Mouse (Mus musculus) ES-E14 (cell line): ENCODE measurements around the gene Armc12. TPM values are rescaled to one million over a fixed set of nuclear protein-coding genes. Genes with fewer than 3 reads are reported as not detected.
A peak's percentile ranks its signal among the peaks of the same experiment; 100 is the strongest.

ENCODE experiments used
- DNase-seq: peaks from one replicate; pipeline ENCODE4 v3.0.0-alpha.2; 2013; ENCODE audit warnings: low read depth, low spot score
- H3K27ac ChIP-seq: 2 replicates; pipeline ENCODE4 v1.5.1; 2012; ENCODE audit warnings: low read depth, mild to moderate bottlenecking, low read length, moderate library complexity, mixed read lengths; ENCODE audit not compliant: poor library complexity, insufficient read depth, severe bottlenecking
- H3K36me3 ChIP-seq: 2 replicates; pipeline ENCODE4 v1.6.1; 2012; ENCODE audit warnings: mild to moderate bottlenecking, low read length, moderate library complexity, mixed read lengths; ENCODE audit not compliant: control insufficient read depth, poor library complexity, insufficient read depth, severe bottlenecking
- H3K4me1 ChIP-seq, 2 experiments: fragments of 150-350 bp in 1 of 2; sonication (generic) in 1 of 2; 2 replicates each; pipeline ENCODE4 v1.6.1; 2012; ENCODE audit warnings: low read length in 2 of 2, mild to moderate bottlenecking in 1 of 2, mixed read lengths in 1 of 2; ENCODE audit not compliant: control insufficient read depth in 2 of 2, insufficient read depth in 2 of 2, poor library complexity in 1 of 2
- H3K4me3 ChIP-seq, 2 experiments: fragments of 150-350 bp in 1 of 2; sonication (generic) in 1 of 2; 2 replicates each; pipeline ENCODE4 v1.5.1; 2012; ENCODE audit warnings: low read length in 2 of 2, low read depth in 1 of 2, mild to moderate bottlenecking in 1 of 2, mixed read lengths in 1 of 2; ENCODE audit not compliant: insufficient read depth in 1 of 2, poor library complexity in 1 of 2, severe bottlenecking in 1 of 2
- H3K9ac ChIP-seq: 2 replicates; pipeline ENCODE4 v1.6.1; 2012; ENCODE audit warnings: low read depth, mild to moderate bottlenecking, low read length, mixed read lengths; ENCODE audit not compliant: poor library complexity, insufficient read depth, severe bottlenecking
- H3K9me3 ChIP-seq: fragments of 150-350 bp; sonication (generic); 2 replicates; pipeline ENCODE4 v1.6.1; 2012; ENCODE audit warnings: low read depth, mild to moderate bottlenecking, low read length; ENCODE audit not compliant: control insufficient read depth, insufficient read depth
- CHD2 ChIP-seq: IDR thresholded peaks from 2 replicates; pipeline ENCODE4 v1.6.1; 2014; ENCODE audit warnings: mild to moderate bottlenecking, low read depth, low read length, inconsistent platforms
- HCFC1 ChIP-seq: IDR thresholded peaks from 2 replicates; pipeline ENCODE4 v1.6.1; 2012; ENCODE audit warnings: low read length, inconsistent platforms, borderline replicate concordance; ENCODE audit not compliant: insufficient read depth
- MAFK ChIP-seq: IDR thresholded peaks from 2 replicates; pipeline ENCODE4 v1.6.1; 2014; ENCODE audit warnings: mild to moderate bottlenecking, low read depth, low read length, inconsistent platforms; ENCODE audit not compliant: insufficient read depth
- ZC3H11A ChIP-seq: IDR thresholded peaks from 2 replicates; pipeline ENCODE4 v1.6.1; 2012; ENCODE audit warnings: low read depth, mild to moderate bottlenecking, inconsistent platforms, low read length, borderline replicate concordance
- ZNF384 ChIP-seq: IDR thresholded peaks from 2 replicates; pipeline ENCODE4 v1.6.1; 2012; ENCODE audit warnings: low read depth, low read length, inconsistent platforms
- in situ Hi-C, 2 experiments: fragments of 600-800 bp; cut with MboI; formaldehyde crosslinking; loops; one replicate each; pipeline ENCODE4 v1.15.1; 2025; ENCODE audit warnings: low sequenced_read_pairs in 2 of 2, inconsistent platforms in 1 of 2; ENCODE audit not compliant: unreplicated experiment in 2 of 2
- total RNA-seq: library from RNA; depleted of rRNA; stranded (reverse); fragments of 300-350 nt; gene quantifications from 2 replicates; pipeline ENCODE4 v1.2.3, GENCODE M21; 2012; rRNA removed

The Armc12 gene
- total RNA-seq = not detected in 2 replicates

DNA sequence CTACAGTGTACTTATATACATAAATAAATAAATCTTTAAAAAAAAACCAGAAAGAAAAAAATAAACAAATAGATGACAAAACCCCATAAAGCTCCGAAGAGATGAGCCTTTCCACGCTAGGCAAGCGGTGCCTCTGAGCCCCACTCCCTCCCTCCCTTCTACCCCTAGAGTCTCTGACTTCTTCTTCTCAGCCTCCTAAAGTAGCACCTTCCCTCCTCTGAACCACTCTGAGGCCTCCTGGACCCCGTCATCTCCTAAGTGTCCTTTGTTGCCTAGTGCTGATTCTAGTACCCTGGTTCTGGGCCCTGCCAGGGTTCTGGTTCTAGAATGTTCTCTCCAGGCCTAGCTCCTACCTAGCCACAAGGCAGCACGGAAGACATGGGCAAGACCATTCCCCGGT, at the start of gene Armc12:
TSS of gene Armc12 (plus strand) at position 301 of the 400 bp plus-strand sequence.
- no peak for DNase-seq
- Histone ChIP-seq H3K9me3 (no peaks in the 10 kb centered on the region), H3K4me1 (peaks cover 0 to 8% of the 10 kb centered on the region in 2 experiments; a peak in 1 of 4 replicates), H3K27ac (no peak within 1 kb of the TSS), H3K4me3 (no peak within 1 kb of the TSS), H3K36me3 (no peaks in the 10 kb centered on the region), H3K9ac (no peak within 1 kb of the TSS)
- no peak for TF ChIP-seq ZC3H11A
- no peak for TF ChIP-seq MAFK
- TF ChIP-seq ZNF384 = no peak
- no peak for TF ChIP-seq CHD2
- no peak for TF ChIP-seq HCFC1
- in situ Hi-C loops = loop anchor here in 1 of 2 experiments (10.0 kb wide), 1 partner anchor 146 kb away; no protein-coding TSS in a partner anchor

DNA sequence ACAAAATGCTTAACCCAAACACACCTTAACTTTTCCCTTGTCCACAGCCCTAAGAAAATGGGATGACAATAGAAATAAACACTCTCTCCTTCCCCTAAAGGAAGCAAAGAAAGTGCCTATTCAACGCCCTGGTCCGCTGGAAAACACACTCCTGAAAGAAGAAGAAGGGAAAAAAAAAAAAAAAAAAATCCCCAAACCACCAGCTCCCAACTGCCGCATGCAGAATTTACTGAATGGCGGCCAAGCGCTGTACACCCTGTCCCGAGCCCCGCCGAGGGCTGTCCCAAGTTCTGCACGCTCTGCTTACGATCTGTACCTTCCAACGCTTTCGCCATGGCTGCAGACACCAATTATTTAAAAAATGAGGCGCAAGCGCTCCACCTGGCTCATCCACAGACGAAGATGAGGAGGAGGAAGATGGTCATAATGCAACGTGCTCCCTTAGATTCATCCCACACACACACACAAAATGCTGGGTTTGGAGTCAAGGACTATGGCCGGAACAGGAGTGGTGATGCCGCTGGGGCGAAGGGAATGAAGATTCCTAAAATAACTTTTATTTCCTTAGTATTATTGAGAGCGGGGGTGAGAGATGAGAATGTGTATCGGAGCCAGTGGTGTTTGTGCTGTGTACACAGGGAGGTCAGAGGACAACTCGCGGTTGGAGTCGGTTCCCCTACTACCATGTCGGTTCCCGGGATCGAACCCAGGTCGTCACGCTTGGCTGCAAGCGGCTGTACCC, 45.7 kb upstream of the Armc12 start:
- TF ChIP-seq HCFC1 (no peak), MAFK (no peak), CHD2 (no peak), ZC3H11A (no peak), ZNF384 (peak; percentile 66; the same call in 1 of the 2 replicates)
- peaks cover 5% of the 10 kb centered on the region; the same call in 1 of the 2 replicates for H3K36me3 ChIP-seq
- in situ Hi-C loops = no loop called here

DNA sequence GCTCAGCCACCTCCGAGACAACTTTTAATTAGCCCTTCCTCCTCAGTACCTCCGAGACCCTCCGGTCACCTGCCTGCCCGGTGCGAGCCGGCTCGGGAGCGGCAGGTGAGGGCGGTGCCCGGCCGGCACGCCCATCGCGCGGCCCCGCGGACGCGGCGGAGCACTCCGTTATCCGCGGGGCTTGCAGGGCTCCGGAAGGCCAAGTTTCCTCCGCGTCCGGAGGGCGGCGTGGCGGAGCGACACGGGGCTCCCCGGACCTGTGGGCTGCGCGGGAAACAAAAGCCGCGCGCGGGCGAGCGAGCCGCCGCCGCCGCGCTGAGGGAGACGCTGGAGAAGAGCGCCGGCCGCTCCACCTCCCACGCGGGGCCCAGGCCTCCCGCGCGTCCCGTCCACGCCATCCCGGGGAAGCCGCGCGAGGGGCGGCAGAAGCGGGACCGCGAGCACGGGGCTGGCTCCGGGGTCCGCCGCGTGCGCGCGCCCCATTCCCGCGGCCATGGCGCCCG, 45.1 kb upstream of the Armc12 start:
- H3K36me3 ChIP-seq = peaks cover 2% of the 10 kb centered on the region; the same call in 1 of the 2 replicates
- H3K9me3 ChIP-seq = no peaks in the 10 kb centered on the region
- in situ Hi-C loops = no loop called here
- peak overlapping the region; percentile 65 to 96 for H3K4me3 ChIP-seq
- no peak for DNase-seq
- peak overlapping the region; percentile 95 for H3K9ac ChIP-seq
- peaks cover 2 to 8% of the 10 kb centered on the region in 2 experiments; a peak in 2 of 4 replicates for H3K4me1 ChIP-seq
- TF ChIP-seq MAFK (no peak), ZNF384 (no peak), CHD2 (no peak), HCFC1 (no peak), ZC3H11A (no peak)
- H3K27ac ChIP-seq = peak overlapping the region; percentile 91

More for the DNA sequence above, 45.7 kb upstream of the Armc12 start:
- DNase-seq = no peak
- Histone ChIP-seq H3K4me1 (peaks cover 2 to 8% of the 10 kb centered on the region in 2 experiments; a peak in 2 of 4 replicates), H3K9me3 (no peaks in the 10 kb centered on the region), H3K27ac (peak overlapping the region; percentile 91; the same call in 1 of the 2 replicates), H3K9ac (peak overlapping the region; percentile 95), H3K4me3 (peak overlapping the region; percentile 65 to 96)

DNA sequence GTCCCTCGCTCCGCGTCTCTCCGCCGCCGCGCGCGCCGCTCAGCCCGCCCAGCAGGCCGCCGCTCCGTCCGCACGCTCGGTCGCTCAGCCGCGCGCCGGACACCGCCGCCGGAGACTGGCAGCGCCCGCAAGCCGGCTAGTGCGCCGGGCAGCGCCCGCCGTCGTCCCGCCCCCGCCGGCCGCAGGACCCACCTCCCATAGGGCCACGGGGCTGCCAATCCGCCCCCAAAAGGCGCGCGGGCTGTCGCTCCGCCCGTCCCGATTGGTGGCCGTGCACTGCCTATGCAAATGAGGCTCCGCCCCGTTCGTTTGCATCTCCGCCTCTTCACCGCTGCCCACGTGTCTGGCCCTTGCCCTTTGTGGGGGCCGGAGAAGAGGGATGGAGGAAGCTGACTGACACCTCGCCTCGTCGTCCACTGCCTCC, 44.6 kb upstream of the Armc12 start:
- peak overlapping the region; percentile 95 for H3K9ac ChIP-seq
- peak; percentile 94 for DNase-seq
- peaks cover 2% of the 10 kb centered on the region; the same call in 1 of the 2 replicates for H3K36me3 ChIP-seq
- peaks cover 2 to 8% of the 10 kb centered on the region in 2 experiments; a peak in 2 of 4 replicates for H3K4me1 ChIP-seq
- H3K27ac ChIP-seq = peak overlapping the region; percentile 91
- no peak for TF ChIP-seq ZNF384
- TF ChIP-seq MAFK = no peak
- TF ChIP-seq ZC3H11A = no peak
- peak; percentile 43; the same call in 1 of the 2 replicates for TF ChIP-seq CHD2
- TF ChIP-seq HCFC1 = no peak
- no peaks in the 10 kb centered on the region for H3K9me3 ChIP-seq
- H3K4me3 ChIP-seq = peak overlapping the region; percentile 65 to 96
- in situ Hi-C loops = no loop called here
